In genomic region chr13:8632072-8632471, GRCm38 (mm10) we compare ENCODE assay signal across 14 mouse cellular contexts.
"Had no signal": no experiment of that assay in that cellular context is flagged by ENCODE, and none has a peak within 500 bp of the region (broad histone marks: within the 10 kb centered on the region; RNA-seq: fewer than 3 reads in every experiment).

No protein-coding gene starts in this region.

- H3K9me3 ChIP-seq: limb, embryonic 15.5 days; midbrain, embryonic 12.5 days; stomach, embryonic 15.5 days had no signal

- H3K36me3 ChIP-seq: limb, embryonic 15.5 days; midbrain, embryonic 12.5 days; stomach, embryonic 15.5 days had no signal

- DNase-seq: kidney, adult 9 months; kidney, postnatal 36 days; layer of hippocampus, adult 9-11 months; layer of hippocampus, postnatal 36 days; lung, adult 18-20 months; lung, postnatal 36 days; right cerebral cortex, postnatal 14 days; thymus, adult 2 months; thymus, postnatal 25 days had no signal

- H3K4me3 ChIP-seq: limb, embryonic 15.5 days; midbrain, embryonic 12.5 days; stomach, embryonic 15.5 days had no signal

- H3K4me2 ChIP-seq: limb, embryonic 15.5 days; midbrain, embryonic 12.5 days; stomach, embryonic 15.5 days had no signal

- H3K27me3 ChIP-seq: limb, embryonic 15.5 days; midbrain, embryonic 12.5 days; stomach, embryonic 15.5 days had no signal

- H3K4me1 ChIP-seq: limb, embryonic 15.5 days; midbrain, embryonic 12.5 days; stomach, embryonic 15.5 days had no signal

- ATAC-seq: midbrain, embryonic 16.5 days had no signal

- H3K27ac ChIP-seq: kidney, postnatal 0 days; limb, embryonic 15.5 days; midbrain, embryonic 12.5 days; stomach, embryonic 15.5 days had no signal

- H3K9ac ChIP-seq: limb, embryonic 15.5 days; midbrain, embryonic 12.5 days; stomach, embryonic 15.5 days had no signal
